Mouse (Mus musculus) liver, embryonic 11.5 days (tissue): ENCODE data around the gene Ccno. TPM values are rescaled to one million over a fixed set of nuclear protein-coding genes. Genes with fewer than 3 reads are reported as not detected.

Experiments used
- ATAC-seq: fragments of 200-750 bp; cut with Nextera tagmentation; replicated peaks from 2 replicates; pipeline ENCODE4 v1.8.0; 2017; ENCODE audit warnings: moderate number of reproducible peaks, mild to moderate bottlenecking, moderate TSS enrichment, moderate library complexity; ENCODE audit not compliant: low FRiP score
- DNase-seq: peaks from one replicate; pipeline ENCODE4 v3.0.0-alpha.2; 2017; ENCODE audit warnings: low spot score
- H3K27ac ChIP-seq: fragments of 300-500 bp; sonication (generic); 2 replicates; pipeline ENCODE4 v1.5.1; 2014; ENCODE audit warnings: mild to moderate bottlenecking, low read depth, low read length, control low read depth
- H3K27me3 ChIP-seq: fragments of 300-500 bp; sonication (generic); replicated peaks from 2 replicates; pipeline ENCODE4 v1.6.1; 2014; ENCODE audit warnings: low read length, mixed read lengths; ENCODE audit not compliant: control insufficient read depth, insufficient read depth
- H3K36me3 ChIP-seq: fragments of 300-500 bp; sonication (generic); 2 replicates; pipeline ENCODE4 v1.6.1; 2014; ENCODE audit warnings: mild to moderate bottlenecking, low read length, moderate library complexity, mixed read lengths; ENCODE audit not compliant: control insufficient read depth, insufficient read depth
- H3K4me1 ChIP-seq: fragments of 300-500 bp; sonication (generic); replicated peaks from 2 replicates; pipeline ENCODE4 v1.6.1; 2014; ENCODE audit warnings: low read length, mixed read lengths; ENCODE audit not compliant: control insufficient read depth, insufficient read depth
- H3K4me2 ChIP-seq: fragments of 300-500 bp; sonication (generic); 2 replicates; pipeline ENCODE4 v1.6.1; 2014; ENCODE audit warnings: mild to moderate bottlenecking, control low read depth, moderate library complexity
- H3K4me3 ChIP-seq: fragments of 300-500 bp; sonication (generic); 2 replicates; pipeline ENCODE4 v1.5.1; 2014; ENCODE audit warnings: low read depth, low read length, control low read depth
- H3K9ac ChIP-seq: fragments of 300-500 bp; sonication (generic); 2 replicates; pipeline ENCODE4 v1.6.1; 2014; ENCODE audit warnings: low read depth, low read length, control low read depth
- H3K9me3 ChIP-seq: fragments of 300-500 bp; sonication (generic); 2 replicates; pipeline ENCODE4 v1.6.1; 2016; ENCODE audit warnings: low read length, inconsistent platforms, mixed read lengths; ENCODE audit not compliant: control insufficient read depth
- WGBS: fragments of 180-500 bp; shearing (Covaris S2); extraction: QIAGEN DNeasy Blood & Tissue Kit; methylation state at CpG from one replicate; pipeline ENCODE4 v1.1.7; 2014; 5-methylcytosine and 5-hydroxymethylcytosine counted together
- polyA plus RNA-seq: library from polyadenylated mRNA; unstranded; fragments of >200 nt; fragmentation: Nextera tagmentation; extraction: Ambion mirVana; gene quantifications from 2 replicates; pipeline ENCODE4 v1.2.1, GENCODE M21; 2014

Gene Ccno
- polyA plus RNA-seq, 1 experiment from 2014 or later: 0.08 TPM

DNA sequence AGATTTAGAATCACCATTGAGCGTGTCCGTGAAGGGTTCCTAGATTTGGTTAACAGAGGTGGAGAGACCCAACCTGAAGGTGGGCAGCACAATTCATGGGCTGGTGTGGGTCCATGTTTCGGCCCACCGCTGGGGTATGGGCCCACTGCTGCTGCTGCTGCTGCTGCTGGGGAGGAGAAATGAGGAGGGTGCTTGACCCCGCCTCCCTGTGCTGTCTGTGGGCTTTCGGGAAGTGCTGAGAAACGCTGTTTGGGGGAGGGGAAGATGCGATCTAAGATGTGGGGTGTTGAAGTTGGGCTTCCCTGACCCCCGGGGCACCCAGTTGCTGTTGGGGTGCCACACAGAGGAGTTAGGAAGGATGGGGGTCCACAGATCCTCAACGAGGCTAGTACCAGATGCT lies 10.9 kb upstream of the Ccno start:
- no peak overlapping the region for H3K27ac ChIP-seq
- H3K4me2 ChIP-seq: 0 out of 2 replicates have a peak overlapping the region, but pooled peaks have one; percentile 12
- H3K27me3 ChIP-seq: peaks cover 26% of the 10 kb centered on the region

GRCm38 (mm10) chr13:112985605-112986450 lies 1.8 kb upstream of the Ccno start:
- DNase-seq (no peak), ATAC-seq (no peak)
- Histone ChIP-seq H3K4me3 (no peak overlapping the region), H3K4me1 (peaks cover 14% of the 10 kb centered on the region), H3K27ac (no peak overlapping the region), H3K27me3 (peaks cover 67% of the 10 kb centered on the region), H3K9me3 (no peaks in the 10 kb centered on the region), H3K4me2 (no peak overlapping the region), H3K9ac (no peak overlapping the region), H3K36me3 (no peaks in the 10 kb centered on the region)
- 11% methylated on average over 18 of the region's 18 CpGs for WGBS

More for the DNA sequence above, 10.9 kb upstream of the Ccno start:
- ATAC-seq: no peak
- DNase-seq: no peak
- 35% methylated on average over 10 of the region's 10 CpGs for WGBS
- Histone ChIP-seq H3K36me3 (no peaks in the 10 kb centered on the region), H3K9me3 (no peaks in the 10 kb centered on the region), H3K4me3 (no peak overlapping the region), H3K9ac (no peak overlapping the region), H3K4me1 (no peaks in the 10 kb centered on the region)

DNA sequence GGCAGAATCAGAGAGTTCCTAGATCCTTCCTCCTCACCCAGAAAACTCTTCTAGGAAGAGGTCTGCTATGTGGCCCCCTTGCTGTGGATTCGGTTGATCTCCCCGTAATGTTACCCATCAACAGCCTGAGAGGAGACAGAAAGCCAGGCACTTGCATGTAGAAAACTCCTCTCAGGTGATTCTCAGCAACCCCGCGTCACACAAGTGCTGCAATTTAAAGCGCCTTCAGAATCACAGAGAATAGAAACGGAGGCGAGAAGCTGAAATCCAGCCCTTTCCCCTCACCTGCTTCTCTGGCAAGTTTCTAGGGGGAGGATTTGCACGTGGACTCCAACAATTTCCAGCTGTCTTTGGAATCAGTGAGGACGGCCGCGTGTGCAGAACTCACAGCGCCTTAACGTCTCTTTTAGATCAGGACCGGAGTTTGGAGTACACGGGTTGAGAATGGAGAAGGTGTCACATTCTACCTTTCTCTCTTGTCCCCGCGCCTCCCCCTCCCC lies 1.1 kb upstream of the Ccno start:
- Histone ChIP-seq H3K27me3 (peaks cover 70% of the 10 kb centered on the region), H3K27ac (no peak overlapping the region), H3K4me1 (peaks cover 14% of the 10 kb centered on the region), H3K4me2 (peak overlapping the region; percentile 96), H3K9me3 (no peaks in the 10 kb centered on the region), H3K4me3 (no peak overlapping the region), H3K36me3 (no peaks in the 10 kb centered on the region), H3K9ac (no peak overlapping the region)
- 3% methylated on average over 17 of the region's 17 CpGs for WGBS
- ATAC-seq: no peak
- no peak for DNase-seq

DNA sequence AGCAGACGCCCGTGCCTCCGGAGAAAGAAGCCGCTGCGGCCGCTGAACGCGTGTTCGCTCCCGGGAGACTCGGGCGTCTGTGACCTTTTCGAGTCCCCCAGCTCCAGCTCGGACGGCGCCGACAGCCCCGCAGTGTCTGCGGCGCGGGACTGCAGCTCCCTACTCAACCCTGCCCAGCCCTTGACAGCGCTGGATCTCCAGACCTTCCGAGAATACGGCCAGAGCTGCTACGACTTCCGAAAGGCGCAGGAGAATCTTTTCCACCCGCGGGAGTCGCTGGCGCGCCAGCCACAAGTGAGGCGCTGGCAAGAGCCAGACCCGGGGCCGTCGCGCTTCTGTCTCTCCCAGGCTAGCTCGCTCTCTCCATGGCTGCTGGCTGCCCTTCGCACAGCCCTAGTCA lies 389 bp downstream of the Ccno start:
- Histone ChIP-seq H3K9me3 (no peaks in the 10 kb centered on the region), H3K9ac (no peak overlapping the region), H3K4me2 (peak overlapping the region; percentile 96), H3K27ac (no peak overlapping the region), H3K27me3 (peaks cover 81% of the 10 kb centered on the region), H3K4me3 (peak overlapping the region; percentile 53), H3K36me3 (no peaks in the 10 kb centered on the region), H3K4me1 (peaks cover 14% of the 10 kb centered on the region)
- ATAC-seq (0 out of 2 replicates have a peak, but pooled peaks have one; percentile 7), DNase-seq (peak; percentile 47)
- WGBS: under 1% methylated on average over 39 of the region's 39 CpGs

- no peak overlapping the region for H3K27ac ChIP-seq
Observed at GRCm38 (mm10) chr13:112988866-112989265, 1.3 kb downstream of the Ccno start.

GRCm38 (mm10) chr13:112989541-112989940 lies 1.9 kb downstream of the Ccno start:
- no peak overlapping the region for H3K9ac ChIP-seq
- WGBS: 1% methylated on average over 23 of the region's 23 CpGs
- no peak overlapping the region for H3K4me3 ChIP-seq
- H3K36me3 ChIP-seq: no peaks in the 10 kb centered on the region
- peaks cover 91% of the 10 kb centered on the region for H3K27me3 ChIP-seq
- H3K27ac ChIP-seq: no peak overlapping the region
- no peak for DNase-seq
- H3K9me3 ChIP-seq: no peaks in the 10 kb centered on the region
- peaks cover 20% of the 10 kb centered on the region for H3K4me1 ChIP-seq
- H3K4me2 ChIP-seq: no peak overlapping the region
- ATAC-seq: no peak

More at GRCm38 (mm10) chr13:112988866-112989265, 1.3 kb downstream of the Ccno start:
- peaks cover 90% of the 10 kb centered on the region for H3K27me3 ChIP-seq
- H3K4me3 ChIP-seq: 0 out of 2 replicates have a peak overlapping the region, but pooled peaks have one; percentile 53
- DNase-seq (peak; percentile 48), ATAC-seq (no peak)
- under 1% methylated on average over 19 of the region's 19 CpGs for WGBS
- peaks cover 18% of the 10 kb centered on the region for H3K4me1 ChIP-seq
- H3K36me3 ChIP-seq: no peaks in the 10 kb centered on the region
- H3K9me3 ChIP-seq: no peaks in the 10 kb centered on the region
- H3K9ac ChIP-seq: no peak overlapping the region
- H3K4me2 ChIP-seq: peak overlapping the region; percentile 96

GRCm38 (mm10) chr13:112990346-112990745 lies 2.7 kb downstream of the Ccno start:
- WGBS: 23% methylated on average over 4 of the region's 4 CpGs
- Histone ChIP-seq H3K27ac (no peak overlapping the region), H3K9me3 (no peaks in the 10 kb centered on the region), H3K4me2 (no peak overlapping the region), H3K4me1 (peaks cover 20% of the 10 kb centered on the region), H3K27me3 (peaks cover 95% of the 10 kb centered on the region), H3K4me3 (no peak overlapping the region), H3K9ac (no peak overlapping the region), H3K36me3 (no peaks in the 10 kb centered on the region)
- no peak for DNase-seq
- ATAC-seq: no peak

- H3K4me3 ChIP-seq: peak within 1 kb of the TSS; percentile 36
- H3K4me1 ChIP-seq: peaks cover 13% of the 10 kb centered on the region
- DNase-seq: no peak
- H3K36me3 ChIP-seq: no peaks in the 10 kb centered on the region
- H3K9ac ChIP-seq: no peak within 1 kb of the TSS
- peak within 1 kb of the TSS; percentile 63 for H3K4me2 ChIP-seq
- no peaks in the 10 kb centered on the region for H3K9me3 ChIP-seq
- peaks cover 95% of the 10 kb centered on the region for H3K27me3 ChIP-seq
- WGBS: 1% methylated on average over 62 of the region's 63 CpGs
- no peak within 1 kb of the TSS for H3K27ac ChIP-seq
- no peak for ATAC-seq
Observed at GRCm38 (mm10) chr13:112993531-112994152, 6.0 kb downstream of the Ccno start, which contains the start of gene Mcidas. TSS of gene Mcidas (plus strand) at chr13:112993845.
